Mouse (Mus musculus): ENCODE results near the gene Hcrtr2.

Gene Hcrtr2

DNA sequence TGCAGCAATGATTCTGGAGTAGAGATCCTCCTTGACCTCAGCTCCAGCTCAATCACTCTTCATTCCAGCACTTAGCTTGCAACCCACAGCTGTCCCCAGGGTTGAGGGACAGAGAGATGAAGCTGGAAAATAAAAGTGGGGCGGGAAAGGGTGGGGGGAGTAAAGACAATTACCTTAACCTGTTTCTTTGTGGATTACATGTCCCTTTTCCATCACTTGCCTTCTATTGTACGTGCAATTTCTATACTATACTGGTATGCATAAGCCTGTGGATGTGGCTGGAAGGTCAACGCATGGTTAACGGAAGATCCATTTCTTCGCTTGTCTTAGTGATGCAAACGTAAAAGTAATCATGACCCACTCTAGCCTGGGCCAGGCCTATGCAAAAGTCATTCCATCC, at the start of gene Hcrtr2:
Hcrtr2 (minus strand) TSS at position 101 of the 400 bp plus-strand sequence.
- no peak for DNase-seq (ENCODE audit: low spot score in 2 of 2)

DNA sequence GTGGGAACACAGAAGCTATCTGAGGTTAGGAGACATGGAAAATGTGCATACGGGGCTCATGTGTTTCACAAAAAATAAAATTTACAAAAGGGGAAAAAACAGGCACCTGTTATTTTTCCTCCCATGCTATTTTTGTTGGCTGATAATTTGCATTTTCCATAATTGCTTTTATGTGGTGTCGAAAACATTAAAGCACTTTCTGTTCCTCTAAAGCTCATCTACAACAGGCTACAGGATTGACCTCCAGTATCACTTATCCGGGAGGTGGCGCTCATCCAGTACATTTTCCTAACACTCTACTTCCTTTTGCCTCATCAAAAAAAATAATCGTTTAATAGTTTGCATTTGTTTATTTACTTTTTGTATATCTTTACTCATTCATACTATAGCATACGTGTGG, 41.2 kb upstream of the Hcrtr2 start:
- DNase-seq (ENCODE audit: low spot score in 2 of 2), result peak; percentile 18 to 45

DNA sequence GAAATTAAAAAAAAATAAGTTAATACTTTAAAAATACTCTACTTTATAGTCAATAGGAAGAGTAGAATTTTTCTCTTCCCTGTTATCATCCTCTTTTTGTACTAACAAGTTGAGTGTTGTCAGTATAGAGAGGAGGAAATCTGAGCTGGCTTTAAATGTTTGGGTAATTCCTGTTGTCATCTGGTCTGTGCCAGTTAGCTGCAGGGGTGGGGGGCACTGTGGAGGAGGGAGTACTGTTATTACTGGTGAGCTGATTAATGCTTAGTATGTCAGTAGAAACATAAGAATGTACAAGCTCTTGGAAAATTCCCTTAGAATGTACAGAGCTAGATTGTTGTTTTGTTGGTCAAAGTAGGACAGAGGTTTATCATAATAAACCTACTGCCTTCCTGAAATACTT, 36.7 kb upstream of the Hcrtr2 start:
- no peak for DNase-seq (ENCODE audit: low spot score in 2 of 2)

DNA sequence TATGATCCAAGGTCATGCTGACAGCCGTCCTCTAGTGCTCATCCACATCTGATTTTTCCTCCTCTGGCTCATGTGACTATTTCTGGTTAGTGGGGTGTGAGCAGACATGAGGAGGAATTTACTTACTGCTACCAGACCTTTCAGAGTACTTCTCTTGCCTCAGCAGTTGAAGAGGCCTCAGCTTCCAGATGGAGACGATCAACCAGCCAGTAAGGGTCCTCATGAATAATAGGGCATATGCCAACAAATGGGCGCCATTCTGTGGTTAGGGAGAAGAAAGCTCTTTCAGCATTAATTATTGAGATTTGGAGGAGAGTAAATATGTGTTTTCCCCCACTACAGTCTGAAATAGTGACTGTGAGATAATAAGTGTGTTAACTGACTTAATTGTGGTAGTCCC, 28.7 kb upstream of the Hcrtr2 start:
- no peak for DNase-seq (ENCODE audit: low spot score in 2 of 2)

DNA sequence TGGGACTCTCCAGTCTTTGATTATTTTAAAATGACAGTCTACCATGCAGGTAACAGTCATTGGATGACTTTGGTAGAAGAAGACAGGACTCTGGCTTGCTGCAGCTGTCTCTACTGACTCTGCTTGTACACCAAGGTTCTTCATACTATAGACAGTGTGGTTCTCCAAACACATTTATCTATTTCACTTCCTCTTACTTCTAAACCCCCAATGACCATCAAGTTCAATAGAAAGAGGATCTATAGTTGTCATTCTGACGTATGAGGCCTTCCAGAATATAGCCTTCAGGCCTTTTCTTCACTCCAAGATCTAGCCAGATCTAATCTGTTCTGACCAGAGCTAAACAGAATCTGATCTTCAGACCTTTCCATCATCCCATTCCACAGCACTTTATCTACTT, 23.6 kb upstream of the Hcrtr2 start:
- DNase-seq (ENCODE audit: low spot score in 2 of 2), result no peak

DNA sequence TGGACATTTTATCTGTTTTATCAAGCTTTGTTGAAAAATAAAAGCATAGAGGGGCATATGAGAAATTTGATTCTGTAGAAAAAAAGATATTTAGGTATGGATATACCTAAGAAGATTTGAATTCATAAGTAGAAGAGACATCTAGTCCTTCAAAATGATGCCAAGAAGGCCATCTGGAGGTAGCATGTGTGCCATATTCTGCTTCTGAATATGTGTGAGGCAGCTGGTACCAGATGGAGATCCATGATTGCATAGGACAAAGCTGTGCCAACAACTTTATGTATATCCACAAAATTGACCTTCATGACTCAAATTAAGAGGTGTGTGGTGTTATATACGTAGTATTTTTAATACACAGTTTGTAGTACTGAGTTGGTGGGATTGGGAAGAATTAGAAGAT, 7.4 kb upstream of the Hcrtr2 start:
- no peak for DNase-seq (ENCODE audit: low spot score in 2 of 2)

DNA sequence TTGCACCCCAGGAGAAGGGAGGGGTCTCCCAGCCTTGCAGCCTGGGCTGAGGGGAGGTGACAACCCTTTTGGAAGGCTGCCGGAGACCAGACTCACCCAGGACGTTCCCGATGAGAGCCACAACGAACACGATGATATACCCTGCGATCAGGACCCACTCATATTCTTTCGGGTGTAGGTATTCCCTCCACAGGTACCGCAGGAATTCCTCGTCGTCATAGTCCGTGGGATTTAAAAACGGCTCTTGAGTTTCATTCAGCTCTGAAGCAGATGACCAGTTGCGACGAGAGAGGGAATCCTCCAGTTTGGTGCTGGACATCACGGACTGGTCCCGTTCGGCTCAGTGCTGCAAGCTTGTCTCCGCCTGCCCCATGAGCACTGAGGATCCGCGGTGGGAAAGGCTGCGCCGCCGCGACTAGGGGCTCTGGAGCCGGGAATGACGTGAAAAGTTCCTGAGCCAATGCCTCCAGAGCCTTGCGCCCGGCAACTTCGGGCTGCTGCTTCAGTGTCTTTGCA, 412 bp downstream of the Hcrtr2 start:
- no peak for DNase-seq (ENCODE audit: low spot score in 2 of 2)

DNA sequence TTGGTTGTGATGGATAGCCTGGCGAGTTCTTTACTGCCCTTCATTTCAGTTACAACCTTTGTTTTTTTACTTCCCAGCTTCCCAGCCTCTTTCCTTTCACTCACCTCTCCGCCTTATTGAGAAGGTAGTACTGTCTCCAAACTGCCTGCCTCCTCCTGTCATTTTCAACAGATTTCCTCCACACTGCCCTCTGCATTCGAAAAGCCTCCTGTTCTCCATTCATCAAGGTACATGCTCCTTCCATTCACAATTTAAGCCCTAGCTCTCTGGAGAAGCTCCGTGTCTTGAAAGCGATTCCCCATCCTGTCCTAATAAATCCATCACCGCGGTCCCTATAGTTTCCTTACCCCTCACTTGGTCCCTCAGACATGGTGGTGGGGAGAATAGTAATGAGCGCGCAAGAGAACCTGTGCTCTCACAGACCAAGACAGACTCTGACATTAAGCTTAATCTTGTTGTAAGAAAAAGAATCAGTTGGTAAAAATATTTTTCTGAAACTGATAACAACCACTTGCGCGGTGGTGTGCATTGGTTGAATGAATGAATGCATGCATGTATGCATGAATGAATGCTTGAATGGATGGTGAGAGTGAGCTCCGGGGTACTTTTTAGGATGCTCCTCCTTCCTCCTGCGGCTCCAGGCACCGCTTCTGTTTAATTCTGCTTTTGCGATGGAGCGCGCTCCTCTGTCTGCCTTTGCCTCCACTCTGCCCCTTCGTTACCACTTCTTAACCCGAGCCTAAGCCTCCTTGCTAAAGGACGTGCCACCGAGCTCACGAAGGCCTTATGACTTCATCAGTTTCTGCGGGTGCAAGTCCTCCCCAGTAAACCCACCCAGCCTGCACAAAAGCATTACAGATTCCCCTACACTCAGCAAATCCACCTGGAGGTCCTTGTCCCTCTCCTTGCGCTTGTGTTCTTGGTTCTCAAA, 1.3 kb downstream of the Hcrtr2 start:
- DNase-seq (ENCODE audit: low spot score in 2 of 2), result no peak

DNA sequence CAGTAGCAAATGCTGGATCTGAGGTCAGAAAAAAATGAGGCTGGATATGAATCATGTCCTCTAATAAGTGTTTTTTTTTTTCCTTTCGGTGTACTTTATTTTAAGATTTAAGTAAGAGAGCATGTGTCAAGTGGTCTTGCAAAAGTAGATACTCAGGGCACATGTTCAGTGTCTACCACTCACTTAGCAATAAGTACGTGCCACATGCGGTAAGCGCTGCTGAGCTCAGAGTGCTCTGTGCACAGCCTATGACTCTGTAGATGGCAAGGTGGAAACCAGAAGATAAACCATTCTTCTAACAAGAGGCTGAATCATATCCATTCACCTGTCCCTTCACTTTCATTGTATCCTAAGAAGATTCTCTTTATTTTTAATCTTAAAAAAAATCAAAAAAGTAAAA, 2.1 kb downstream of the Hcrtr2 start:
- DNase-seq (ENCODE audit: low spot score in 2 of 2), result no peak

DNA sequence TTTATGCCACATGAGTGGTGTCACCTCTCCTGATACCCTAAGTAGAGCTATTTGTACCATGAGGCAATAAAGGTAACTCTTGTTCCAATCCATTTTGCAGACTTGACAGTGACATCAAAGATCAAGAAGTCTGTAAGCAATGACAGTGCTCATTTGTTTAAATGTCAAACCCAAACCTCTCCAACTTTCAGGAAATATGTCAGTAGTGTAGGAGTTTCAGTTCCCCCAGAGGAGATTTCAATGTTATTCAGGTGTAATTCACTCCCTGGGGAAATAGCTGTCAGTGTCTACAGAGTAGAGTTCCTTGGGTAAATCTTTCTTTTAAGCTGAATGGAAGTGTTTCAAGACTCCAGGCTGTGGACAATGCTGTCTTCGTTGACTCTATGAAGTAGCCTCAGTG, 2.9 kb downstream of the Hcrtr2 start:
- peak; percentile 5 to 27 for DNase-seq (ENCODE audit: low spot score in 2 of 2)

DNA sequence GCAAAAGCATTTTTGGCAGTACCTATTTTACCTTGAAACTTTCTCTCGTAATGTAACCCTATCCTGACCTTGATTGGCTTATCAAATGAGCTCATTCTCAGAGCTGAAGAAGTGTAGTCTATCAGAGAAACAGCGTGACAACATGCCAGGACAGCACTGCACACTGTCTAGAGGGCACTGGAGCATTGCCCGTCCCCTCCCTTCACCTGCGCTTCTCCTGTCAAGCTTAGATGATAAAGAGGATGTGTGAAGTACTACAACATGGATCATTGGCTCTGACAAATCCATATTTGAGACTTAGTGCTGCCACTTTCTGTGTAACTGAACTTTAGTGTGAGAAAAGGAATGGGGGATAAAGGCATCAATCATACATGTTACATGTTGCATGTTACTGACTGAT, 5.4 kb downstream of the Hcrtr2 start:
- DNase-seq (ENCODE audit: low spot score in 2 of 2), result peak in 1 of 2 experiments; percentile 20

DNA sequence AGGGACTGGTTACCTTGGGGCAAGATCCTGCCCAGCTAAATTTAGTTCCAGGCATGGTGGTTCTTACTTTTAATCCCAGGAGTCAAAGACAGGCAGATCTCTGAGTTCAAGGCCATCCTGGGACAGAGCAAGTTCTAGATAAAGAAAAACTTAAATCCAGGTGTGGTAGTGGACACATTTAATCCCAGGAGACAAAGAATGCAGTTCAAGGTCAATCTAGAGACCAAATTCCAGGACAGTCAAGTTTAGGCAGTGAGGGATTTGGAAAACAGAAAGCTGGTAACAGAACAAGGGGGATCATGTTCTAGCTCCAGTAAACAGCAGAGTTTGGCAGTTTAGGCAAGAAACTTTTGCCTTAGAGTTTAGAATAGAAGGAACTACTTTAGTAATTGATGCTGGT, 8.6 kb downstream of the Hcrtr2 start:
- DNase-seq (ENCODE audit: low spot score in 2 of 2), result no peak

DNA sequence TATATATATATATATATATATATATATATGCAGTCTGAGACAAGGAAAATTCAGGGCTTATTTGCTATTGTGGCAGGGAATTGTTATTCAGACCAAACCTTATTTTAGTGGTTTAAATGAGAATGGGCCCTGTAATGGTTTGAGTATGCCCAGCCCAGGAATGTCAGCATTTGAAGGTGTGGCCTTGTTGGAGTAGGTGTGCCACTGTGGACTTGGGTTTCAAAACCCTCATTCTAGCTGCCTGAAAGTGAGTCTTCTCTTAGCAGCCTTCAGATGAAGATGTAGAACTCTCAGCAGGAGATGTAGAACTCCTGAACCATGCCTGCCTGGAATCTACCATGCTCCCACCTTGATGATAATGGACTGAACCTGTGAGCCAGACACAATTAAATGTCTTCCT, 9.7 kb downstream of the Hcrtr2 start:
- no peak for DNase-seq (ENCODE audit: low spot score in 2 of 2)

DNA sequence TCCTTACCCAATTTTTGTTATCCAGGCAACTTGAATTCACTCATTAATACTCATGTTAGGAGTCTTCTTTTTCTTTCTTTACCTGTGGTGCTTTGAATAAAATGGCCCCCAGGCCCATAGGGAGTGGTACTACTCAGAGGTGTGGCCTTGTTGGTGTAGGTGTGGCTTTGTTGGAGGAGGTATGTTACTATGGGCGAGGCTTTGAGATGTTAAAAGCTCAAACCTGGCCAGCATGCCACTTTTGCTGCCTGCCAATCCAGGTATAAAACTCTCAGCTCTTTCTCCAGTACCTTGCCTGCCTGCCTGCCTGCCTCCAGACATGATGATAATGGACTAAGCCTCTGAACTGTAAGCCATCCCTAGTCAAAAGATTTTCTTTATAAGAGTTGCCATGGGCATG, 11.4 kb downstream of the Hcrtr2 start:
- DNase-seq (ENCODE audit: low spot score in 2 of 2), result no peak

DNA sequence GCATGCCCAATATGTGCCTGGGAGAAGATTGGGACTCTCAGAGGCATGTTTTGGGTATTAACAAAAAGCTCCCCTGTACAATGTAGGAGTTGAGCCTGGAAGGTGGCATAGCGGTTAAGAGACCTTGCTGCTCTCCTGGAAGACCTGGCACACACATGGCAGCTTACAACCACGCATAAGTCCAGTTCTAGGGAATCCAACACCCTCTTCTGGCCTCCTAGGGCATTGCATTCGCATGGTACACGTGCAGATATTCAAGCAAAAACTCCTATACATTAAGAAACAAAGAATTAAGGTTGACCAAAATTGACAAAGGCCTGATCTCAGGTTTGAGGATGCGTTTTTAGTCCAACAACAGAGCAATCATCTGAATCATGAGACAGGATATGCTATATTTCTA, 32.3 kb downstream of the Hcrtr2 start:
- DNase-seq (ENCODE audit: low spot score in 2 of 2), result no peak

DNA sequence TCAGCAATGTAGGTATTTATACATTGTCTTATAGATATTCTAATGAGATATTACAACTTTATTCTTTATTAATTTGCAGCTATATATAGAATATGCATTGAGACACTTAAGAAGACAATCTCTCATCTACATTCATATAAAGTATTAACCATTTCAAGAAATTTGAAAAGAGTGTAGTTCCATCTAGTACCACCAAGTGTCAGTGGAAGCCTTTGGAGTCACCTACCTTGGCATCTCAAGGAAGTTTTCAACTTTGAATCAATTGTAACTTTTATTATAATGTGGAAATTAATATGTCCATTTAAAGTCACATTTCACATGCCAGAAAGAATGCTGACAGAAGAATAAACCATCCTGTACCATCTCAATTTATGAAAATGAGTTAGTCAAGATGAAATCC, 52.8 kb downstream of the Hcrtr2 start:
- no peak for DNase-seq (ENCODE audit: low spot score in 2 of 2)

DNA sequence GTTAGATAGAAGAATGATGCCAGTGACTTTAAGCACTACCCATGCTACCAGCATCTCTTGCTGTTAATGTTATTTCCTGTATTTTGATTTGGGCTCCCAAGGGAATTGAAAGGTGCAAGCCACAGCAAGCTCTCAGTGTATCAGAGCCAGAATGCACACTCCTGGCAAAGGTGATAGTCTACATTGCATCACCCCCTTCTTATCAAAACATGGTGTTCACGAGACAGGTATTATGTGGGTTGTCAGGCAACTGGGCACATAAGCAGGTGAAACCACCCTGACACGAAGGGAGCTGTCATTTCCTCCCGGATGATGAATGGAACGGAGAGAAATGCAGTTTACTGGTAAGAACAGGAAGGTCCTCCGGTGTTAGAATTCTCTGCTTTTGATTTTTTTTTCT, 65.9 kb downstream of the Hcrtr2 start:
- DNase-seq (ENCODE audit: low spot score in 2 of 2), result no peak

DNA sequence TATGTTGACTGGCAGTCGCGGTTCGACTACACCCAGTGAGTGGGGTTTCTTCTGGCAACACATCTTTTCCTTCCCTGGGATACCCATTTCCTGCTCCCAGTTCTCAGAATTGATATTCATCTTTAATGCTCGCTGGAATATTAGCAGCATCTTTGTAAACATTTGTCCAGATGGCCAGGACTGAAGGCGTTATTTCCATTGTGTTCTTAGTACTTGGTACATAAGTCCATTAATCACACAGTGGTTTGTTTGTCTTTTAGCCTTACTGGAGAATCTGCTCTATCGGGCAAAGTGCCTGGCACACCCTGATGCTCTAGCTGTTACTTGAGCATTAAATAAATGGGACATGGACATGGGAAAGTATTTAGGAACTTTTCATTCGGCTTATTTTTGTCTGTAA, 71.1 kb downstream of the Hcrtr2 start:
- DNase-seq (ENCODE audit: low spot score in 2 of 2), result no peak

DNA sequence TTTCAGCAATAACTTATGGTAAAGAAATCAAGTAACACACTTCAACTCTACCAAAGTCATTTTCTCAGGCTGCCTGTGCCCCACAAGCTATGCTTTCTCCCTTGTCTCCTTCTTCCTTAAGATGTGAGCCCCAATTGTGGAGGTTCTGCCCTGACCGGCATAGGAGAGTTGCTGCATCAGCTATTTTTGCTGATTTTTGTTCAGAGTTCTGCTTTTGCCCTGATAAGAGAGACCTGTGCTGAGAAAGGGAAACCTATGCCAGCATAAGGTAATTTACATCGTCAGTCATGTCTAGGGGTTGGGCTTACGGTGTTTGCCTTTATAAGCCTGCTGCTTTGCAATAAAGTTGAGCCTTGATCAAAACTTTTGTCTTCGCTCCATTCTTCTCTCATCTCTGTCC, 71.5 kb downstream of the Hcrtr2 start:
- no peak for DNase-seq (ENCODE audit: low spot score in 2 of 2)

DNA sequence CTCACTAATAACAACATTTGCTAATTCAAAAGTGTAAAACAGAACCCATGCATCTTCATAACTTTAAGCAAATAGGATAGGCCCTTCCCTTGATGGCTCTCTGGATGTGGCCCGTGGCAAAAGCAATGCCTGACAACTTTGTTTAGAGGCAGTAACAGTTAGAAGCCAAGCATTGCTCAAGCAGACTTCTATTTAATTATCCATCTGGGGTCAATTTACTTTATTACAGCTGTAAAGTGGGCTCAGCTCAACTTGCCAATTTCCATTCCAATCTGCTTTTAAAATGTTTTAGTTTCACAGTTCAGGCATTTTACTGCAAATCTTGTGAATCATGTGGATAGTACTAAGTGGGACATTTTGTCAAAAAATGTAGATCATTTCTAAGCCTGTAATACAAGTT, 81.3 kb downstream of the Hcrtr2 start:
- no peak for DNase-seq (ENCODE audit: low spot score in 2 of 2)

DNA sequence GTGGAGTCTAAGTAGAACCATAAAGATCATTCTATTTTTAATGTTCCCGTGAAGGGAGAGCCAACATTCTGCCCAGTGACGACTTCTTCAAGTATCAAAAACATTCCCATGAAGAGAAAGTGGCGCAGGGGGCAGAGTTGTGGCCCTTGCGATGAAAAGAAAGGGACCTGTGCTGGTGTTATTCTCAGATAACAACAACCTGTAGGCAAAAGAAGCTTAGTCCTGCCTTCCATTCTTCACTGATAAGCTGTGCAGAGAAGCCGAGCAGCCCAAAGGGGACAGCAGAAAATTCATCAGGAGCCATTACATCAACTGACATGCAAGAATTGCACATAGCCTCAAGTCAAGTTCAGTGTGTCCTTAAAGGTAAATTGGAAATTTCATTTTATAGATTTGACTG, 85.7 kb downstream of the Hcrtr2 start:
- no peak for DNase-seq (ENCODE audit: low spot score in 2 of 2)

DNA sequence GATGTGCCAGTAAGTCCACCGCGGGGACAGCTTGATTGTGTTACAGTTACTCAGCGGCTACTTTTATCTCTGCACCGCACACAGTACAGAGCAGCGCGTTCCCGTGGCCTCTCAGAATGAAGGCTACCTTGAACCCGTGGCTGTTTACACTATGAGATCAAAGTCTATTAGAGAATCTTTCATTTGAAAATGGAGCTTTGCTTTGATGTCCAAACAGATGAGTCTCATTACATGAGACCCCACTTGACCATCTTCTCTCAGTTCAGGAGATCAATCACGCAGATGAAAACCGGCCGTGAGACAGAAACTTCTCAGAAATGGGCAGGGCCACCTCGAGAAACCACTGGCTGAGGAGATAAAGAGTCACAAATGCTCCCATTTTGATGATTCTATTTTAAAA, 86.4 kb downstream of the Hcrtr2 start:
- no peak for DNase-seq (ENCODE audit: low spot score in 2 of 2)

DNA sequence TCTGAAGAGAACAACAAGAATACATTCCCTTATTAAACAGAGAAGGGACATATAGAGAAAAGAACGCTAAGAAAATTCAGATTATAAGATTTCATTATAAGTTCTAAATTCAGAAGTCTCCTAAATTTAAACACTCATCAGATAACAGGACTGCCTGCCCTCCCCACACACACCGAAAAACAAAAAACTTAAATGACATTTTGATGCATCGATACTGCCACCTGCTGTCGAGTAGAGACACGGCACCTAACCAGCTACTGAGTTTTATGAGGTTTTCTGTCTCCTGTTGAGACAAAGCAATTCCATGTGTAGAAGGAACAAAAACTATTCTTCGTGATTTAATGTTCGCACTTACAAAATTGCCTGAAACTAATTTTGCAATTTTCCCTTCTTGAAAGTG, 87.0 kb downstream of the Hcrtr2 start:
- DNase-seq (ENCODE audit: low spot score in 2 of 2), result peak; percentile 3 to 25

All from spleen, postnatal 36 days (tissue).